Mouse (Mus musculus) midbrain, embryonic 11.5 days (tissue): ENCODE results near the gene Kif1bp. TPM values are rescaled to one million over a fixed set of nuclear protein-coding genes. Genes with fewer than 3 reads are reported as not detected.

Experiments
- ATAC-seq: fragments of 200-750 bp; cut with Nextera tagmentation; 2 replicates; pipeline ENCODE4 v1.8.0; 2017; ENCODE audit warnings: moderate TSS enrichment, moderate library complexity; ENCODE audit not compliant: low FRiP score
- DNase-seq: peaks from one replicate; pipeline ENCODE4 v3.0.0; 2015; ENCODE audit warnings: low spot score; ENCODE audit errors: missing footprints
- H3K27ac ChIP-seq: fragments of 300-500 bp; sonication (generic); 2 replicates; pipeline ENCODE4 v1.5.1; 2014; ENCODE audit warnings: low read depth, low read length
- H3K27me3 ChIP-seq: fragments of 300-500 bp; sonication (generic); 2 replicates; pipeline ENCODE4 v1.6.1; 2014; ENCODE audit warnings: mild to moderate bottlenecking, low read length, moderate library complexity, mixed read lengths; ENCODE audit not compliant: control insufficient read depth, insufficient read depth
- H3K36me3 ChIP-seq: fragments of 300-500 bp; sonication (generic); 2 replicates; pipeline ENCODE4 v1.6.1; 2014; ENCODE audit warnings: mild to moderate bottlenecking, low read length, moderate library complexity, mixed read lengths; ENCODE audit not compliant: control insufficient read depth, insufficient read depth
- H3K4me1 ChIP-seq: fragments of 300-500 bp; sonication (generic); 2 replicates; pipeline ENCODE4 v1.6.1; 2014; ENCODE audit warnings: low read length; ENCODE audit not compliant: control insufficient read depth, insufficient read depth
- H3K4me2 ChIP-seq: fragments of 300-500 bp; sonication (generic); 2 replicates; pipeline ENCODE4 v1.6.1; 2014; ENCODE audit warnings: mild to moderate bottlenecking, moderate library complexity
- H3K4me3 ChIP-seq: fragments of 300-500 bp; sonication (generic); 2 replicates; pipeline ENCODE4 v1.5.1; 2014; ENCODE audit warnings: low read depth, low read length
- H3K9ac ChIP-seq: fragments of 300-500 bp; sonication (generic); 2 replicates; pipeline ENCODE4 v1.6.1; 2014; ENCODE audit warnings: low read length
- H3K9me3 ChIP-seq: fragments of 300-500 bp; sonication (generic); 2 replicates; pipeline ENCODE4 v1.6.1; 2016; ENCODE audit warnings: low read length; ENCODE audit not compliant: control insufficient read depth
- WGBS: fragments of 180-500 bp; shearing (Covaris S2); extraction: QIAGEN DNeasy Blood & Tissue Kit; methylation state at CpG from one replicate; pipeline ENCODE4 v1.1.7; 2014; 5-methylcytosine and 5-hydroxymethylcytosine counted together
- polyA plus RNA-seq: library from polyadenylated mRNA; unstranded; fragments of >200 nt; fragmentation: Nextera tagmentation; extraction: Ambion mirVana; gene quantifications from 2 replicates; pipeline ENCODE4 v1.2.1, GENCODE M21; 2014

Gene Kif1bp
- polyA plus RNA-seq, 1 experiment from 2014 or later, result 56.2 TPM

DNA sequence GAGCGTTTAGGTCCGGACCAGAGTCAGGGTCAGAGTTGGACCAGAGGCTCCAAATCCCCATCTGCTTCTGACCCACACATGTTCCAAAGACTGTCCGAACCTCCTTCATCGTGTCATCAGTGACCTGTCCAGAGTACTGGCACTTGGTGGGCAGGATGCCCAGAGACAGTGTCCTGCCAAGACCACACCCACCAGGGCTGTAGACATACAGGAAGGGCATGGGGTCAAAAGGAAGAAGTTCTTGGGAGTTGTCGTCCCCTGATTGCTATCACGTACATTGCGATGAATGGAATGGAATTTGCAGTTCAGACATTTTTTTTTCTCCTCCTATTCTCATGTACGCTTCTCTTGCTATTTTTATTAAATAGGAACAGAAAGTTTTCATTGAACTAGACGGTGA, 48.1 kb downstream of the Kif1bp start:
- H3K4me2 ChIP-seq, result no peak overlapping the region
- DNase-seq, result no peak
- H3K4me1 ChIP-seq, result no peaks in the 10 kb centered on the region
- no peaks in the 10 kb centered on the region for H3K36me3 ChIP-seq
- no peak for ATAC-seq
- H3K9me3 ChIP-seq, result no peaks in the 10 kb centered on the region
- no peak overlapping the region for H3K27ac ChIP-seq
- no peak overlapping the region for H3K9ac ChIP-seq
- WGBS, result 92% methylated on average over 9 of the region's 9 CpGs
- H3K4me3 ChIP-seq, result no peak overlapping the region
- no peaks in the 10 kb centered on the region for H3K27me3 ChIP-seq

DNA sequence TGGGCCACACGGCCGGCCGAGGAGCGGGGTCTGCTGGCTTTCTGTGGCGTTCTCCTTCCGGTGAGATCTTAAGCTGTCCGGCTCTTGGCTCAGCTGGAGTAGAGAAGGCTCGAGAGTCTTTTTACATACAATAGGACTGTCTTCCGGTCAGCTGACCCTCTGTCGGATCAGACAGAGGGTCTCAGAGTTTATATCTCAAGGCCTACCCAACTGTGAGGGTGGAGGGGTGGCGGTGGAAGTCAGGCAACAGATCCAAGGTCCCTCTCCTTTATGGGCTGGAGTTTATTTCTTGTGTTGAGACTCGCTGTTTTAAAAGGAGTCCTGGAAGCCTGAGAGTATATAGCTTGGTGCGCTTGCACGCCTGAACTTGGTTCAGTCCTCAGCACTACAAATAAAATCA, 50.9 kb downstream of the Kif1bp start, which contains the start of gene Srgn:
Gene Srgn, minus strand, starts transcription at position 101 of the 400 bp plus-strand sequence.
- no peaks in the 10 kb centered on the region for H3K27me3 ChIP-seq
- H3K4me3 ChIP-seq, result no peak within 1 kb of the TSS
- no peak for DNase-seq
- no peak for ATAC-seq
- H3K9me3 ChIP-seq, result no peaks in the 10 kb centered on the region
- no peaks in the 10 kb centered on the region for H3K4me1 ChIP-seq
- no peak within 1 kb of the TSS for H3K27ac ChIP-seq
- H3K4me2 ChIP-seq, result no peak within 1 kb of the TSS
- no peaks in the 10 kb centered on the region for H3K36me3 ChIP-seq
- WGBS, result 86% methylated on average over 14 of the region's 14 CpGs
- H3K9ac ChIP-seq, result no peak within 1 kb of the TSS

GRCm38 (mm10) chr10:62522346-62522950, 55.8 kb downstream of the Kif1bp start:
- Histone ChIP-seq H3K4me2 (no peak overlapping the region), H3K9ac (no peak overlapping the region), H3K27ac (no peak overlapping the region), H3K36me3 (no peaks in the 10 kb centered on the region), H3K27me3 (no peaks in the 10 kb centered on the region), H3K4me3 (no peak overlapping the region), H3K4me1 (no peaks in the 10 kb centered on the region), H3K9me3 (no peaks in the 10 kb centered on the region)
- no peak for DNase-seq
- ATAC-seq, result no peak
- WGBS, result 84% methylated on average over 7 of the region's 7 CpGs

GRCm38 (mm10) chr10:62521763-62522162, 56.5 kb downstream of the Kif1bp start:
- Histone ChIP-seq H3K4me2 (no peak overlapping the region), H3K27me3 (no peaks in the 10 kb centered on the region), H3K36me3 (no peaks in the 10 kb centered on the region), H3K4me3 (no peak overlapping the region), H3K27ac (no peak overlapping the region), H3K9me3 (no peaks in the 10 kb centered on the region), H3K4me1 (no peaks in the 10 kb centered on the region), H3K9ac (no peak overlapping the region)
- ATAC-seq (no peak), DNase-seq (no peak)
- 78% methylated on average over 4 of the region's 4 CpGs for WGBS

GRCm38 (mm10) chr10:62520911-62521310, 57.3 kb downstream of the Kif1bp start:
- H3K9me3 ChIP-seq, result no peaks in the 10 kb centered on the region
- no peaks in the 10 kb centered on the region for H3K36me3 ChIP-seq
- no peak overlapping the region for H3K9ac ChIP-seq
- 89% methylated on average over 2 of the region's 2 CpGs for WGBS
- DNase-seq (no peak), ATAC-seq (no peak)
- H3K4me2 ChIP-seq, result no peak overlapping the region
- H3K4me1 ChIP-seq, result no peaks in the 10 kb centered on the region
- H3K4me3 ChIP-seq, result no peak overlapping the region
- no peaks in the 10 kb centered on the region for H3K27me3 ChIP-seq
- H3K27ac ChIP-seq, result no peak overlapping the region

GRCm38 (mm10) chr10:62517511-62517910, 60.7 kb downstream of the Kif1bp start:
- H3K4me2 ChIP-seq, result no peak overlapping the region
- H3K36me3 ChIP-seq, result no peaks in the 10 kb centered on the region
- 89% methylated on average over 6 of the region's 6 CpGs for WGBS
- no peak overlapping the region for H3K27ac ChIP-seq
- H3K9me3 ChIP-seq, result no peaks in the 10 kb centered on the region
- ATAC-seq (no peak), DNase-seq (no peak)
- no peak overlapping the region for H3K9ac ChIP-seq
- no peaks in the 10 kb centered on the region for H3K27me3 ChIP-seq
- H3K4me3 ChIP-seq, result no peak overlapping the region
- H3K4me1 ChIP-seq, result no peaks in the 10 kb centered on the region

- H3K9ac ChIP-seq, result no peak overlapping the region
- H3K4me3 ChIP-seq, result no peak overlapping the region
- no peaks in the 10 kb centered on the region for H3K36me3 ChIP-seq
- no peaks in the 10 kb centered on the region for H3K4me1 ChIP-seq
- no peaks in the 10 kb centered on the region for H3K9me3 ChIP-seq
- no peak for ATAC-seq
- no peak overlapping the region for H3K4me2 ChIP-seq
- H3K27me3 ChIP-seq, result no peaks in the 10 kb centered on the region
- no peak overlapping the region for H3K27ac ChIP-seq
- 91% methylated on average over 4 of the region's 4 CpGs for WGBS
- no peak for DNase-seq
Measured at GRCm38 (mm10) chr10:62512855-62513254, 65.4 kb downstream of the Kif1bp start.

GRCm38 (mm10) chr10:62511528-62511927, 66.7 kb downstream of the Kif1bp start:
- H3K9ac ChIP-seq, result no peak overlapping the region

DNA sequence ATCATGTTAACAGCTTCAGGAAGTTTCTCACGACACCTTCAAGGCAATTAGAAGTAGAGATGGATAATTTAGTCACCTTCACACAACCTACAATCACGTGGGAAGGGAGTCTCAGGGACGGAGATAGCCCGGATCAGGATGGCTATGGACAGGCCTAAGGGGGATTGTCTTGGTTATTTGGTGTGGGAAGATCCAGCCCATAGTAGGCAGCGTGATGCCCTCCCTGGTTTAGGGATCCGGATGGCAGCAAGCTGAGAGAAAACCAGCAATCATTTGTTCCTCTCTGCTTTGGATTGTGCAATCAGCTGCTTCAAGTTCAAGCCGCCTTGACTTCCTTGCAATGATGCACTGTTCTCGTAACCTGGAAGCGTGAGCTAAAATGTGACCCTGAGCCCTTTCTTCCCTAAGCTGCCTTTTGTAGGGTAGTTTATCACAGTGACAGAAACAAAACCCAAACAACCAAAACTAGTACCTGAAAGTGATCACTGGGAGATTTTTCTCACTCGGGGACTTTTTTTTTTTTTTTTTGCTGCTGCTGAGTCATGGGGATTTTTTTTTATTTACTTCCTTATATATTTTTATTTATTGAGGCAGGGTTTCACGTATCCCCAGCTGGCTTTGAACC, 69.1 kb downstream of the Kif1bp start:
- Histone ChIP-seq H3K4me3 (no peak overlapping the region), H3K9ac (no peak overlapping the region), H3K9me3 (no peaks in the 10 kb centered on the region), H3K36me3 (no peaks in the 10 kb centered on the region), H3K4me1 (no peaks in the 10 kb centered on the region), H3K27me3 (no peaks in the 10 kb centered on the region), H3K4me2 (no peak overlapping the region), H3K27ac (no peak overlapping the region)
- 72% methylated on average over 11 of the region's 11 CpGs for WGBS
- no peak for DNase-seq
- no peak for ATAC-seq

More at GRCm38 (mm10) chr10:62511528-62511927, 66.7 kb downstream of the Kif1bp start:
- Histone ChIP-seq H3K4me3 (no peak overlapping the region), H3K4me2 (no peak overlapping the region), H3K36me3 (no peaks in the 10 kb centered on the region), H3K27ac (no peak overlapping the region), H3K9me3 (no peaks in the 10 kb centered on the region), H3K27me3 (no peaks in the 10 kb centered on the region), H3K4me1 (no peaks in the 10 kb centered on the region)
- DNase-seq (no peak), ATAC-seq (no peak)
- 90% methylated on average over 6 of the region's 6 CpGs for WGBS
